15 mouse cellular contexts compared by ENCODE assay signal in the genomic region with DNA sequence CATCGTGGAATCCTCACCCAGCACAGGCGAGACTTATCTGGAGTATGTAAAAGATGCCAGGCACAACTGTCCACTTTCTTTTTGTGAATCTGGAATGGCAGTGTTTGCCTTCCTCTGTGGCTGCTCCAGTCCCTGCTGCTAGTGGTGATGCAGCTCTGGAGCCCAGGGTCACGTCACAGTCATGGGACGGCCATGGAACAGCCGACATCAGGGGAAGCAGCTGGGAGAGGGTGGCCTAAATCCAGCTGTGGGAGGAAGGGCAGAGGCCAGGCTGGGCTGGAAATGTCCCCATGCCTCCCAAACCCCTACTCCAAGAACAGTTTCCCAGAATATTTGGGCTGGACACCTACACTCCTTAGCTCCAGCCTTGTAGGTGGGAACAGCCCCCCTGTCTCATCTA. TPM values are rescaled to one million over a fixed set of nuclear protein-coding genes. Genes with fewer than 3 reads are reported as not detected.
A peak's percentile ranks its signal among the peaks of the same experiment; 100 is the strongest.
DNase-seq lines count a peak whose midpoint lies in the region; ATAC-seq and TF ChIP-seq lines count a peak whose summit lies in the region.
"Had no signal": no experiment of that assay in that cellular context is flagged by ENCODE, and none has a peak within 500 bp of the region (broad histone marks: within the 10 kb centered on the region; RNA-seq: fewer than 3 reads in every experiment).

No protein-coding gene starts in this region.

- H3K4me3 ChIP-seq in hindbrain, embryonic 10.5 days, result no peak overlapping the region
- no peak overlapping the region for H3K4me3 ChIP-seq in hindbrain, postnatal 0 days (ENCODE audit: low read length)
- no peak overlapping the region for H3K4me3 ChIP-seq in heart, embryonic 12.5 days
- H3K4me3 ChIP-seq in intestine, embryonic 16.5 days (ENCODE audit: low read length), result no peak overlapping the region
- no peak overlapping the region for H3K4me3 ChIP-seq in forebrain, embryonic 10.5 days
- H3K4me3 ChIP-seq: forebrain, embryonic 13.5 days; hindbrain, embryonic 12.5 days; left cerebral cortex, adult 2 months; limb, embryonic 13.5 days had no signal

- peaks cover 30% of the 10 kb centered on the region for H3K36me3 ChIP-seq in hindbrain, embryonic 10.5 days
- H3K36me3 ChIP-seq in hindbrain, postnatal 0 days (ENCODE audit: insufficient read depth, low read length), result no peaks in the 10 kb centered on the region
- no peaks in the 10 kb centered on the region for H3K36me3 ChIP-seq in heart, embryonic 12.5 days
- H3K36me3 ChIP-seq in intestine, embryonic 16.5 days (ENCODE audit: control insufficient read depth, insufficient read depth, low read length), result no peaks in the 10 kb centered on the region
- H3K36me3 ChIP-seq in forebrain, embryonic 10.5 days (replicated peaks), result peaks cover 35% of the 10 kb centered on the region
- H3K36me3 ChIP-seq: hindbrain, embryonic 12.5 days; limb, embryonic 13.5 days had no signal

- no peaks in the 10 kb centered on the region for H3K27me3 ChIP-seq in hindbrain, embryonic 10.5 days (ENCODE audit: insufficient read depth, poor library complexity, severe bottlenecking)
- H3K27me3 ChIP-seq in hindbrain, postnatal 0 days (ENCODE audit: insufficient read depth, low read length), result no peaks in the 10 kb centered on the region
- no peaks in the 10 kb centered on the region for H3K27me3 ChIP-seq in heart, embryonic 12.5 days (replicated peaks)
- H3K27me3 ChIP-seq in intestine, embryonic 16.5 days (replicated peaks; ENCODE audit: control insufficient read depth, insufficient read depth, low read length), result no peaks in the 10 kb centered on the region
- no peaks in the 10 kb centered on the region for H3K27me3 ChIP-seq in forebrain, embryonic 10.5 days (ENCODE audit: poor library complexity, severe bottlenecking)
- H3K27me3 ChIP-seq: forebrain, embryonic 13.5 days; hindbrain, embryonic 12.5 days; limb, embryonic 13.5 days had no signal

- H3K27ac ChIP-seq in hindbrain, embryonic 10.5 days, result 0 out of 2 replicates have a peak overlapping the region, but pooled peaks have one; percentile 12
- H3K27ac ChIP-seq in hindbrain, postnatal 0 days, result no peak overlapping the region
- H3K27ac ChIP-seq in heart, embryonic 12.5 days (ENCODE audit: poor library complexity, severe bottlenecking), result peak overlapping the region; percentile 67; the same call in 1 of the 2 replicates
- peak overlapping the region; percentile 78 for H3K27ac ChIP-seq in intestine, embryonic 16.5 days (ENCODE audit: low read length)
- no peak overlapping the region for H3K27ac ChIP-seq in forebrain, embryonic 10.5 days
- H3K27ac ChIP-seq: forebrain, embryonic 13.5 days; hindbrain, embryonic 12.5 days; left cerebral cortex, adult 2 months; limb, embryonic 13.5 days had no signal

- 80% methylated on average over 5 of the region's 5 CpGs for WGBS in hindbrain, embryonic 10.5 days
- 84% methylated on average over 5 of the region's 5 CpGs for WGBS in hindbrain, postnatal 0 days
- WGBS in heart, embryonic 12.5 days, result 54% methylated on average over 5 of the region's 5 CpGs
- 80% methylated on average over 5 of the region's 5 CpGs for WGBS in intestine, embryonic 16.5 days
- 88% methylated on average over 5 of the region's 5 CpGs for WGBS in forebrain, embryonic 10.5 days

- no peak overlapping the region for H3K4me2 ChIP-seq in hindbrain, postnatal 0 days (ENCODE audit: low read depth, low read length)
- H3K4me2 ChIP-seq in heart, embryonic 12.5 days, result 0 out of 2 replicates have a peak overlapping the region, but pooled peaks have one; percentile 3
- H3K4me2 ChIP-seq in intestine, embryonic 16.5 days (ENCODE audit: low read depth, low read length), result no peak overlapping the region
- H3K4me2 ChIP-seq: forebrain, embryonic 13.5 days; hindbrain, embryonic 12.5 days; limb, embryonic 13.5 days; midbrain, embryonic 11.5 days had no signal

- DNase-seq in hindbrain, embryonic 10.5 days (ENCODE audit: low spot score), result no peak
- DNase-seq in hindbrain, postnatal 0 days (ENCODE audit: low spot score), result no peak
- peak; percentile 70 for DNase-seq in MN1 (ENCODE audit: low spot score)
- DNase-seq in forebrain, embryonic 10.5 days (ENCODE audit: extremely low spot score, low spot score), result no peak
- no peak for DNase-seq in layer of hippocampus, postnatal 14 days (ENCODE audit: low spot score in 2 of 2)
- DNase-seq: thymus, adult 2 months had no signal

- H3K9me3 ChIP-seq in hindbrain, embryonic 10.5 days, result no peaks in the 10 kb centered on the region
- H3K9me3 ChIP-seq in hindbrain, postnatal 0 days (ENCODE audit: low read length), result no peaks in the 10 kb centered on the region
- H3K9me3 ChIP-seq in heart, embryonic 12.5 days (replicated peaks), result no peaks in the 10 kb centered on the region
- no peaks in the 10 kb centered on the region for H3K9me3 ChIP-seq in intestine, embryonic 16.5 days (ENCODE audit: control insufficient read depth, low read length)
- H3K9me3 ChIP-seq in forebrain, embryonic 10.5 days, result no peaks in the 10 kb centered on the region
- H3K9me3 ChIP-seq: forebrain, embryonic 13.5 days; hindbrain, embryonic 12.5 days; limb, embryonic 13.5 days had no signal

- TF ChIP-seq CTCF in hindbrain, postnatal 0 days (IDR thresholded peaks at IDR 0.05; ENCODE audit: low read depth), result no peak

- H3K4me1 ChIP-seq in hindbrain, embryonic 10.5 days (replicated peaks), result peaks cover 25% of the 10 kb centered on the region
- peaks cover 5% of the 10 kb centered on the region; the same call in 1 of the 2 replicates for H3K4me1 ChIP-seq in hindbrain, postnatal 0 days (ENCODE audit: insufficient read depth, low read length)
- peaks cover 21% of the 10 kb centered on the region for H3K4me1 ChIP-seq in heart, embryonic 12.5 days (replicated peaks)
- H3K4me1 ChIP-seq in intestine, embryonic 16.5 days (ENCODE audit: control insufficient read depth, insufficient read depth, low read length), result peaks cover 51% of the 10 kb centered on the region
- peaks cover 17% of the 10 kb centered on the region for H3K4me1 ChIP-seq in forebrain, embryonic 10.5 days

- ATAC-seq in hindbrain, postnatal 0 days, result no peak
- no peak for ATAC-seq in heart, embryonic 12.5 days (ENCODE audit: insufficient number of reproducible peaks, low FRiP score)
- ATAC-seq in intestine, embryonic 16.5 days, result no peak
- ATAC-seq in erythroid progenitor cell, adult 5-6 weeks (replicated peaks; ENCODE audit: low FRiP score, poor library complexity, severe bottlenecking), result no peak
- ATAC-seq: forebrain, embryonic 13.5 days had no signal

- no peak overlapping the region for H3K9ac ChIP-seq in hindbrain, postnatal 0 days (replicated peaks; ENCODE audit: low read length)
- H3K9ac ChIP-seq in heart, embryonic 12.5 days, result peak overlapping the region; percentile 26; the same call in 1 of the 2 replicates
- H3K9ac ChIP-seq in intestine, embryonic 16.5 days (ENCODE audit: low read depth, low read length), result peak overlapping the region; percentile 10; the same call in 1 of the 2 replicates
- H3K9ac ChIP-seq: forebrain, embryonic 13.5 days; hindbrain, embryonic 12.5 days; limb, embryonic 13.5 days; liver, postnatal 0 days had no signal

RNA-seq across cellular contexts. Expression of a gene that starts 10.8 kb away (rescaled TPM):
- polyA plus RNA-seq in hindbrain, embryonic 10.5 days (2016; fragmentation: Nextera tagmentation; extraction: Ambion mirVana), result 31.9 and 40.0 TPM in 2 replicates
- total RNA-seq in hindbrain, postnatal 0 days (2014; rRNA removed), result 15.0 and 15.7 TPM in 2 replicates
- polyA plus RNA-seq in hindbrain, postnatal 0 days (2015; fragmentation: Nextera tagmentation; extraction: Ambion mirVana), result 22.7 and 24.2 TPM in 2 replicates
- polyA plus RNA-seq in heart, embryonic 12.5 days (2016; fragmentation: Nextera tagmentation; extraction: Ambion mirVana), result 9.0 and 10.0 TPM in 2 replicates
- polyA plus RNA-seq in intestine, embryonic 16.5 days (2015; fragmentation: Nextera tagmentation; extraction: Ambion mirVana), result 112 and 120 TPM in 2 replicates
- polyA plus RNA-seq in forebrain, embryonic 10.5 days (2016; fragmentation: Nextera tagmentation; extraction: Ambion mirVana), result 29.0 and 31.3 TPM in 2 replicates
- not detected in 2 replicates for total RNA-seq in erythroid progenitor cell, adult 5-6 weeks (2015; ENCODE audit: low replicate concordance)
- 0.90 and 5.5 TPM in 2 replicates for total RNA-seq in erythroid progenitor cell, adult 5-6 weeks (2017; ENCODE audit: low replicate concordance)
- 10 to 100 TPM; 26.1 to 30.4 TPM for total RNA-seq in layer of hippocampus, postnatal 14 days (2021)

RNA-seq across cellular contexts. Expression of a gene that starts 42.2 kb away (rescaled TPM):
- polyA plus RNA-seq in hindbrain, embryonic 10.5 days (2016; fragmentation: Nextera tagmentation; extraction: Ambion mirVana), result 877 and 924 TPM in 2 replicates
- 337 and 384 TPM in 2 replicates for total RNA-seq in hindbrain, postnatal 0 days (2014; rRNA removed)
- polyA plus RNA-seq in hindbrain, postnatal 0 days (2015; fragmentation: Nextera tagmentation; extraction: Ambion mirVana), result 371 and 412 TPM in 2 replicates
- polyA plus RNA-seq in heart, embryonic 12.5 days (2016; fragmentation: Nextera tagmentation; extraction: Ambion mirVana), result 475 and 499 TPM in 2 replicates
- 499 and 529 TPM in 2 replicates for polyA plus RNA-seq in intestine, embryonic 16.5 days (2015; fragmentation: Nextera tagmentation; extraction: Ambion mirVana)
- polyA plus RNA-seq in forebrain, embryonic 10.5 days (2016; fragmentation: Nextera tagmentation; extraction: Ambion mirVana), result 896 and 966 TPM in 2 replicates
- total RNA-seq in erythroid progenitor cell, adult 5-6 weeks (2015; ENCODE audit: low replicate concordance), result 242 and 276 TPM in 2 replicates
- 439 and 531 TPM in 2 replicates for total RNA-seq in erythroid progenitor cell, adult 5-6 weeks (2017; ENCODE audit: low replicate concordance)
- total RNA-seq in layer of hippocampus, postnatal 14 days (2021), result 100 to 1,000 TPM; 289 to 305 TPM

RNA-seq across cellular contexts. Expression of a gene that starts 42.5 kb away (rescaled TPM):
- 29.1 and 29.3 TPM in 2 replicates for polyA plus RNA-seq in hindbrain, embryonic 10.5 days (2016; fragmentation: Nextera tagmentation; extraction: Ambion mirVana)
- 48.8 and 54.5 TPM in 2 replicates for total RNA-seq in hindbrain, postnatal 0 days (2014; rRNA removed)
- polyA plus RNA-seq in hindbrain, postnatal 0 days (2015; fragmentation: Nextera tagmentation; extraction: Ambion mirVana), result 39.1 and 42.2 TPM in 2 replicates
- 26.5 and 28.4 TPM in 2 replicates for polyA plus RNA-seq in heart, embryonic 12.5 days (2016; fragmentation: Nextera tagmentation; extraction: Ambion mirVana)
- polyA plus RNA-seq in intestine, embryonic 16.5 days (2015; fragmentation: Nextera tagmentation; extraction: Ambion mirVana), result 27.8 and 32.5 TPM in 2 replicates
- polyA plus RNA-seq in forebrain, embryonic 10.5 days (2016; fragmentation: Nextera tagmentation; extraction: Ambion mirVana), result 29.7 and 31.6 TPM in 2 replicates
- total RNA-seq in erythroid progenitor cell, adult 5-6 weeks (2015; ENCODE audit: low replicate concordance), result 2.2 and 23.5 TPM in 2 replicates
- 3.6 and 4.6 TPM in 2 replicates for total RNA-seq in erythroid progenitor cell, adult 5-6 weeks (2017; ENCODE audit: low replicate concordance)
- total RNA-seq in layer of hippocampus, postnatal 14 days (2021), result 10 to 100 TPM; 21.9 to 28.1 TPM

Comparison
In these comparisons a context has a peak if more than half of its experiments do, and no peak if none do; other contexts are left out.
1. H3K27ac ChIP-seq: peak in hindbrain, embryonic 10.5 days (single experiment), heart, embryonic 12.5 days (single experiment) and intestine, embryonic 16.5 days (single experiment); none in hindbrain, postnatal 0 days (single experiment) and forebrain, embryonic 10.5 days (single experiment).